Mouse (Mus musculus) embryonic fibroblast, embryonic 13.5 days (primary cell): ENCODE results near the gene Msrb2.

Experiments used
- CTCF ChIP-seq: IDR thresholded peaks from 2 replicates; pipeline ENCODE4 v1.5.1; 2011; ENCODE audit warnings: mild to moderate bottlenecking, control low read depth, low read length, moderate library complexity, borderline replicate concordance; ENCODE audit not compliant: insufficient read depth
- POLR2A ChIP-seq: IDR thresholded peaks from 2 replicates; pipeline ENCODE4 v1.6.1; 2011; ENCODE audit warnings: low read depth, mild to moderate bottlenecking, control low read depth, low read length, moderate library complexity

DNA sequence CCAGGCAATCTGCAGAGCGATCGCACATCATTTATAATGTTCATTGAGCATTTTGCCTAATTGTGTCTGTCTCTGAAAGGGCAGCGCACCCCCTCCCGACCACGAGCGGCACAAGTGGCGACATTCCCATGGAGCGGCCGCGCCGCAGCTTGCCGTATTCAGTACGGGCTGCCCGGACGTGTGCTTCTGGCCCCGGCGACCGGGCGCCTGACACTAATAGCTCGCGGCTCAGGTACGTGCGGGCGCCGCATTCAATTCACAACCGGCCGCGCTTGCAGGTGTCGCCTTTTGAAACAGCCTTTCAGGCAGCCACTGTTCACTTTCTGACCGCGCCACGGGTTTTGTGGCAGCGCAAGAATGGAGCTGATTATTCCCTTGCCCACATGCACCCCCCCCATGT, 59.5 kb downstream of the Msrb2 start:
- TF ChIP-seq CTCF (no peak), POLR2A (no peak)
